Mouse (Mus musculus) thymus, postnatal 4 days (tissue): ENCODE measurements around the gene Uck2.
A peak's percentile ranks its signal among the peaks of the same experiment; 100 is the strongest.

Experiments used
- DNase-seq: peaks from one replicate; pipeline ENCODE4 v3.0.0; 2021

The Uck2 gene

DNA sequence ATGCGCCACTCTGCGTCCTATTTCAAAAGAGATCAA, at the start of gene Uck2:
TSS of gene Uck2 (minus strand) at position 1 of the 36 bp plus-strand sequence.
- DNase-seq = no peak

DNA sequence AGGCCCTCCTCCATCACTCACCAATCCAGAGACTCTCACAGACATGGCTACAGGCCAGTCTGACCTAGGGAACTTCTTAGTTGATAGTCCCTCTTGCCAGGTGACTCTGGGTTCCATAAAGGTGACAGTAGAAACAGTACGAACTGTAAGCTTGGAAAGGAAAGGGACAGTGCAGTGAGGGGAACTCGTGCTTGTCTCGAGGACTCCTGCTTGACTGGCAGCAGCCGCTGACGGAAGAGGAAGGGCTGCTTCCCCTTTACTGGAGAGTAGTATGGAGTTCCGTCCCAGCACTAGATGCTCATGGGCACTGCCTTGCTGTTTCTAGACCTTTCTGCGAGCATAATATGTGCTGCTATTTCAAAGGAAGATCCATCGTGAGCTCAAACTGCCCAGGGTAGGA, 46.0 kb upstream of the Uck2 start:
- DNase-seq = no peak

DNA sequence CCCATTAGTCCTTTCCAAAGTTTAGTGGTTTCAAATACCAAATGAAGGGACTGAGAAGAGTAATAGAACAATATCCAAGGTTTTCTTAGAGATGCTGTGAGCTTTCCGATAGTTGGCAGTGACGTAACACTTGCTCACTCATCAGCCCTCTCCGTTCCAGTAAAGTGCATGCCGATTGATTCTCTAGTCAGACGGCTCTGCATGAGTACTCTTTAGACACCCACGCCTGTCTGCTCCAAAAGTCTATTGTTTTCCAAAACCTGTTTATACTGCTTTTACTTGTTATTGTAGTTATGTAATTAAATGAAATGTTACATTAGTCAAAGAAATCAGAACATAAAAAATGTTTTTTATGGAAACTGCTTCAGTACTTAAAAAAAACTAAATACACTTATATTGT, 43.7 kb upstream of the Uck2 start:
- no peak for DNase-seq

DNA sequence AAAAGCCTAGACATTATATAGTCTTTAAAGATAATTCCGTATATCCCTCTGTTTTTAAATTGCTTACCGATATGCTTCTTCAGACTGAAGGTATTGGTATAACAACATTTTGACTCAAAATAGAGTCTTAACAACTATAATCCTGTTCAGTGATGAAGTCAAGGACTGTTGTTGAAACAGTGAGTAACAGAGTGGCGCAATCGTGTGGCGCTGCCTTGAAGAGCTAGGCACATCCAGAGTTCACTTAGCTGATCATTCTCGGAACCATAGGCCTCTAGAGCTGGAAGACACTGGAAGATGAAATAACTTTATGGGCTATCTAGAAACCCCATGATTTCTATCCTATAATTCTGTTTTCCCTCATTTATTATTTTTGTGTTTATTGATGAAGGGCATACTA, 36.6 kb upstream of the Uck2 start:
- DNase-seq = no peak

DNA sequence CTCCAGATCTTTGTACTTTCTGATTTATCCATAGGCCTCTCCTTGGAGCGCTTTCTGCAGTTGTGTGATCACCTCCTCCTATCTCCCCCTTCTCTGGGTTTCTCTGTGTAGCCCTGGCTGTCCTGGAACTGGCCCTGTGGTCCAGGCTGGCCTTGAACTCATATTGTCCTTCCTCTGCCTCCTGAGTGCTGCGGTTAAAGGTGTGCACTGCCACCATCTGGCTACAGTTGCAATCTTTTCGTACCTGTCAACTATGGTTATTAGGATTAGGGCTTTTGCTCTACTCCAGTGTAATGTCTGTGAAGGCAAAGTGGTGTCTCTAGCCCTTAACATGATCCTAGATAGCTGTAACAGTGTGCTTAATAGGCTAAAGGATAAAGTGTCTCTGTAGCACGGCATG, 28.1 kb upstream of the Uck2 start:
- no peak for DNase-seq

DNA sequence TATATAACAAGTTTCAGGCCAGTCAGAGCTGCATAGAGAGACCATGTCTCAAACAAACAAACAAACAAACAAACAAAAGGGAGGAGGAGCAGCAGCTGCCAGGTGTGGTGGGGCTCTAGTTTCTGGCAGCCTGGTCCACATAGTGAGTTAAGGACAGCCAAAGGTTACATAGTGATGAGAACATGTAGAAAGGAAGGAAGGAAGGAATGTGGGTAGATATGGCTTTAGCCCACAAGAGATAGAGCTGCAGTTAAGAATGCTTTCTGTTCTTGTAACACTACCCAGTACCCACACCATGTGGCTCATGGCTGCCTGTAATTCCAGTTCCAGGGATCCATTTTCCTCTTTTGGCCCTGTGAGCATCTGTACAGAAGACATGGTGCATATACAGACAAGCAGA, 27.2 kb upstream of the Uck2 start:
- DNase-seq = no peak

DNA sequence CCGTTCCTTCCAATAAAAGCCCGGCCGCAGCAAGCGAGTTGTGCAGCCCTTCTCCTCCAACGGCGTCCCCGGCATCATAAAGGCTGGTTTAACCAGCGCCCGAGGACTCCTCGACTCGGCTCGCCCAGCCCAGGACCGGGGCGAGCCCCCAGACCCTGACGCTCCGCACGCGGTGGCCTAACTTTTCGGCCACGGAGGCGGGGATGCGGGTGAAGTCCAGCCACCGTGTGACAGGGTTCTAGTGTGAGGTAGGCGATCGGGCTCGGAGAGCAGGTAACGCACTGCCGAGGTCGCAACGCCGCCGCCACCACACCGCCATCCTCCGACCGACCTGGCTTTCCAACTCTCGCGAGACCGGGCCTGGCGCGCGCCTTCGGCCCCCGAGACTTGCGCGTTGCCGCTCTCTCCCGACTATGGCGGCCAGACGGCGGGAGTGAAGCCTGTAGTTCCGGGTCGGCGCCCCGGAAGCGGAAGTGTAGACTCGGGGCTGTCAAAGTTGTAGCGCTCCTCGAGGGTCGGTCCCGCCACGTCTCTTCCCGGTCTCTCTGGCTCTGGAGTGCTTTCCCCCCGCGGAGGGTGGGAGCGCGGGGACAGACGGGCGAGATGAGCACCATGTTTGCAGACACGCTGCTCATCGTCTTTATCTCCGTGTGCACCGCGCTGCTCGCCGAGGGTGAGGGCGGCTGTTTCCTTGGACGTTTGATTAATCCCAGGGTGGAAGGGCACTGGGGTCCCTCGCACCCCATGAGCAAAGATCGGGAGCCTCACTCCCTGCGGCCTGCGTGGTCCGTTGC, 23.3 kb upstream of the Uck2 start, which contains the start of gene Tmco1:
TSS of gene Tmco1 (plus strand) at position 118 of the 794 bp plus-strand sequence.
- peak; percentile 99 for DNase-seq

DNA sequence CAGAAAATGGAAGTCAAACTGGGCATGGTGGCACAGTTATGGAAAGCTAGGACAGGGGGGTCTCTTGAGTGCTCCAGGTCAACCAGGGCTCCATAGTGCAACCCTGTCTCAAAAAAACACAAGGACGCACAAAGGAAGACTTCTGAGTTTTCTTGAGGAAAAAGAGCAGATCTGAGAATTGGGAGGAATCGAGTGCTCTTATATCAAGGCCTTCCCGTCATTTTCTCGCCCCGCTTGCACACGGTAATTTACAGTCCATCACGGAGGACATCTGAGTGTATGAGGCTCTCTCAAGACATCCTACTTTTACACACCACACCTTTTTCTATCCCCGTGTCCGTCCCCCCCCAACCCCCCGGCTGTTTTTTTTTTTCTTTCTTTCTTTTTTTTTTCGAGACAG, 22.6 kb upstream of the Uck2 start:
- DNase-seq = no peak

DNA sequence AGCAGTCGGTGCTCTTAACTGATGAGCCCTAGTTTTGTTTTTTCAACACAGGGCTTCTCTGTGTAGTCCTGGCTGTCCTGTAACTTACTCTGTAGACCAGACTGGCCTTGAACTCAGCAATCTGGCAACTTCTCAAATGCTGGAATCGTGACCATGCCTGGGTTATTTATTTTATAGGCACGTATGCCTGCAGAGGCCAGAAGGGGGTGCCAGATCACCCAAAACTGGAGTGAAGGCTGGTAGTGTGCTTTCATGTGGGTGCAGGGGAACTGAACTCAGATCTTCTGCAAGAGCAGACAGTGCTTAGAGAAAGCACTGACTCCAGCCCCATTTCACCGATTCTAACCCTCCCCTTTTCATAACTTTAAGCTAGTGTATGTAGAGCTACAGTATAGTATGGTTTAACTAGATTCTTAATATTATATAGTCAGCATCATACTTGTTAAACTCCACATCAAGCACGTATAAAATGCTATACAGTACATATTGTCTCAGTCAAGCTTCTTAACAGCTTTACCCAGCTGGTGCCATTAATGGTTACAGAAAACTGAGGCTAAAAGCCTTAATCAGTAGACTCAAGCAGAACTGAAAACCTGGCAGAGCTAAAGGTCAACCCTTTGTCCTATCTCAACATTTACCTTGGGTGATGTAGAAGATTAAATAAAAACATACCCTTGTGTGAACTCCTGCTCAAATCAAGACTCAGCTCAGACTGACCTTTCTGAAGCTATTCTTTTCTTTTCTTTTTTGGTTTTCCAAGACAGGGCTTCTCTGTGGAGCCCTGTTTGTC, 21.5 kb upstream of the Uck2 start:
- peak; percentile 84 for DNase-seq

DNA sequence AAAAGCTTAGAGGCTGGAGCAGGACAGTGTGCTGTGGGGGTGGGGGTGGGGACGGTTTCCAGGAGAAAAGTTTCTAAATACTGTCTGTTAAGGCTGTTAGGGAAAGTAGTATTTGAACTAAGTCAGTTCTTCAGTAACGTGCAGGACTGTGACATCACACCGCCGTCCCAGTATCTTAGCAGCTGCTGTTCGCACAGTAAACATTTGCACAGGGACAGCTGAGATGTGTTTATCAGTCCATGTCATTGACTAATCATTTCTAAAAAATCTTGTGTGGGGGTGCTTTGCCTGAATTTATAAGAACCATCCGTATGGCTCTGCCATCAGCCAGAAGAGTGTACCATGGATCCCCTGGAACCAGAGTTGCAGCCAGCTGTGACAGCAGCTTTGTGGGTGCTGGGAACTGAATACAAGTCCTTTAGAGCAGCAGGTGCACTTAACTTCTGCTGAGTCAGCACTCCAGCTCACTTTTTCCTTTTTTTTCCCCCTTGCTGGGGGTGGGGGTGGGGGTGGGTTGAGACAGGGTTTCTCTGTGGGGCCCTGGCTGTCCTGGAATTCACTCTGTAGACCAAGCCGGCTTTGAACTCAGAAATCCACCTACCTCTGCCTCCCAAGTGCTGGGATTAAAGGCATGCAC, 20.5 kb upstream of the Uck2 start:
- no peak for DNase-seq

DNA sequence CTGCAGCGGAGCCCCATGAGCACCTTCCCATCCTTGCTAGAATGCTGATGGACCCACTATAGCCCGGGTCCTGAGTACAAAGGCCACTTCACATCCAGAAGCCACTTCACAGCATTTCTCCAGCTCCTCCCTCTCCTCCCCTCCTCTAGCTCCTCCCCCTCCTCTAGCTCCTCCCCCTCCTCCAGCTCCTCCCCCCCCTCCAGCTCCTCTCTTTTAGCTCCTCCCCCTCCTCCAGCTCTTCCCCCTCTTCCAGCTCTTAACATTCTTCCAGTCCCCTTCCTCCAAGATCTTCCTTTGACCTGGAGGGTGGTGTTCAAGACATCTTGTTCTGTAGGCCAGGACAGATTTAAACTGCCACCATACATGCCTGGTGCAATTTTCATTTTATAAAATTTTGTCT, 15.0 kb upstream of the Uck2 start:
- DNase-seq = no peak

DNA sequence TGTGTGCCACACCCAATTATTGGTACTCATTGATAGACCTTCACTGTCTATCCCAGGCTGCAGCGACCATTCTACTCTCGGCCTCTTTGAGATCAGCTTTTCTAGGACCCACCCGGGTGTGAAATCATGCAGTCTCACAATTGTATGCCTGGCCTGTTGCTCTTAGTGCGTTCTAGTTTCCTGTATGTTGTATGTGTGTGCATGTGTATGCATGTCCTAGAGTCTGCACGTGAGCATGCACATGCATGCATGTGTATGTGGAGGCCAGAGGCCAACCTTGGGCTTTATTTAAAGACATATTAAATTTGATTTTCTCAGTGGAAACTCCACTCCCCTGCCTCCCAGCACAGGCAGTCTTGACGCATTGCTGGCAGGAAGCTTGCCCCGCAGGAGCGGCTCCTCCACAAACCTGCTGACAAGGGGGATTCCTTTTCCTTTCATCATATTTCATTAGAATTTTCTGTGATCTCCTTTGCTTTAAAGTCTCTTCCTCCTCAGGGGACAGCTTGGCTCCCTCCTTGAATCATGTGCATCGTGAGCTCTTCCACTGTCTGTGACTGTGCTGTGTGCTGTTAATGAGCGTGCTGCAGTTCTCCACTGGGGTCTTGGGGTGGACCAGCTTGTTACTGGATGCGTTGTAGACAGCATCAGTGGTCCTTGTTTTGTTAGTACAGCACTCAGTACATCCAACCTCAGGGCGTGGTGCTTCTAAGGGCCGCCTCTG, 10.7 kb upstream of the Uck2 start:
- DNase-seq = peak; percentile 9

DNA sequence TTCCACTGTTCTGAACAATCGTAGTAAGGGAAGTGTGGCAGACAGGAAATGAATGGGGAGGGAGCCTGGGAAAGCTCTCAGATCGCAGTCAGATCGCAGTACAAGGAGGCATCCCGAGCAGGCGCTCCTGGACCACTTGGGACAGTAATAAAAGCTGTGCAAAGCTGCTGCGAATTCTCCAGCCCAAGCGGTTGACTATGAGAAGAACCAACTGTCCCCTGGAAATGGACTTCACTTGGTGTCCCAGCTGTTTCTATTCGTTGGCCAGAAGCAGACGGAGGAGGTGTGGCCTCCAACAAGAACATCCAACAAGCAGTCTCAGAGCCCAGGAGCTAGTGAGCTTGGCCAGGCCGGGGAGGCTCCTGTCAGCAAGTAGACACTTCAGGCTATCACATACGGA, 7.3 kb upstream of the Uck2 start:
- no peak for DNase-seq

DNA sequence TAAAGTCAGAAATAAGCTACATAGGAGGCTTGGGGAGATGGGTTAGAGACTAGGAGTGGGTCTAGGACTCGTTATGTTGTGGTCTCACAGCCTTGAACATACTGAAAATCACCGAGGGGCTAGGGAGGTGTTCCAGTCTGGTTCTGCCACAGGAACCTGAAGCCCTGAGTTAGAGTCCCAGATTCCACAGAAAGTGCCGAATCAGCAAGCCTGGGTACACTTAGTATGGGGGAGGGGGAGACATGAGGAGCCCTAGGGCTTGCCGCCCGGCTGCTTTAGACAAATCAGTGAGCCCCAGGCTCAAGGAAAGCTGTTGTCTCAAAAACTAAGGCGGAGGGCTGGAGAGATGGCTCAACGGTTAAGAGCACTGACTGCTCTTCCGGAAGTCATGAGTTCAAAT, 6.5 kb upstream of the Uck2 start:
- DNase-seq = no peak

DNA sequence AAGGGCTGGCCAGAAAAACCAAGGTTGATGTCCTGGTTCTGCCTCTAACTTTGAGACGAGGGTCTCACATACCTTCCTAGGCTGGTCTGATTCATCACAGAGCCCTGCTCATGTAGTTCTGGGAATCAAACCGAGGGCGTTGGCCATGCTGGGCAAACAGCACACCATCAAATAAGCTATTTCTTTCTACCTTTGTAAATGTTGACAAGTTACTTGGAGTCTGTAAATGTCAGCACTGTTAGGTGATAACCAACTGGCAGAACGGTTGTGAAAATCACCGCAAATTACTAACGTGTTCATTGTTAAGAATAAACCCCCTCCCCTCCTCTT, 5.1 kb upstream of the Uck2 start:
- DNase-seq = no peak

DNA sequence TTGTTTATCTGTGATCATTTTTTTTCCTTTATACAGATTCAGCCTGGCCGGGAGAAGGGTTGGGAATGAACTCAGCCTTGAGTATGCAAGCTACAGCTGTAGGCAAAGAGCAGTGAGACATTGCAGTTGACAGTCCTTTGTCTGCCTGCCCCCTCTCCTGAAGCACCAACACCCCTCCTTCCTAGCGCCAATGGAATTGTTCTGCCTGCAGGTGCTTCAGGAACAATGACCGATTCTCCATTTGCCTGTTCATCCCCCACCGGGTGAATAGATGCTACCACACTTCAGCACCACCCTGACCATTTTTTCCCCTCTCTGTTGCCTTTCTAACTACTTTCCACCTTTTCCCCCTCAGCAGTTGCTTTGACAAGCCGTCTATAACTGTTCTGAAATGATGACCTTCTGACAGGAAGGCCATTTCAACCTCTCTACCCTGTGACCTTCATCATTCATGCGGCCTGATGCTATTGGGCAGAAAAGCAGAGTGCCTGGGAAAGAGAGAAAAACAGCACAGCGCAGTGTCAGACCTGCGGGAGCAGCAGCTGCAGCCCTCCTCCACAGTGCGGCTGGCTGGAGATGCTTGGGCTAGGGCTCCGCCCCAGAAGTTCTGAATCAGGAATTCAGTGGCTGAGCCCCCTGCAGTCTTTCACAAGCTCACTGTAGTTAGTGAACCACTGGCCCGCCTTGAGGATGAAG, 4.6 kb upstream of the Uck2 start:
- peak; percentile 53 for DNase-seq

DNA sequence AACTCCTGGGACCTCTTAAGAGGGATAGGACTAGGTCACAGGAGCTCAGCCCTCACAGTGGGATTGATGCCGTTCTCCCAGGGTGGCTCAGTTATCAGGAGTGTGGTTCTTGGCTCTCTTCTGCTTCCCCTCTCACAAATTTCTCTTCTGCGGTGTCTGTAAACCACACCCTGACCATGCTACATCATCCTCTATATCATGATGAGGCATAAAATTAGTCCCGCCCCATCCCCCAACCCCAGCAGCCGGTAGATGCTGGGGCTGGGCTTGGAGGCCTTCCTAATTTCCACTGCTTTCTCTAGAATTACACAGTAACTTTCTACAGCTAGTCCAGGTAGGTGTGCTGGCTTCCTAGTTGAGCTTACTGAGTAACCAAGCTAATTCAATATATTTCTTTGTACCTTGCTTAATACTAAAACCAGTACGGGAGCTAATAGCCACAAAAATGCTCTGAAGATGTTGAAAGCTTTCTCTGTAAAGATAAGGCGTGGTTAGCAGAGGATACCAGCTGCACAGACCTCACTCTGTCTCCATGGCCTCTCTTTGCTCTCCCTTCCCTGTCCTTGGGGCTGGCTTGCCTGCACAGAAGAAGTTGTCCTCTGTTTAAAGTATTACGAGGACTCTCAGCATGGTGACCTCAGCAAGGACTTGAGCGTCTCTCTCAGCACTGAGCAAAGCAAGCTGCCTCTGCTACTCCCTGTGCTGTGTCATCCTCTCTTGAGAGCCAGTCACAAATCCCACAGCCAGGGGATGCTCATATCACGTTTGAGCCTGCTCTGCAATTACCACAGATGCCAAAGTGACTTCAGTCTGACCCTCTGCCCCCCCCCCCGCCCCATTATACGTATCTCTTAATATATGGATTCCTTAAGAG, 3.8 kb upstream of the Uck2 start:
- peak; percentile 30 for DNase-seq

DNA sequence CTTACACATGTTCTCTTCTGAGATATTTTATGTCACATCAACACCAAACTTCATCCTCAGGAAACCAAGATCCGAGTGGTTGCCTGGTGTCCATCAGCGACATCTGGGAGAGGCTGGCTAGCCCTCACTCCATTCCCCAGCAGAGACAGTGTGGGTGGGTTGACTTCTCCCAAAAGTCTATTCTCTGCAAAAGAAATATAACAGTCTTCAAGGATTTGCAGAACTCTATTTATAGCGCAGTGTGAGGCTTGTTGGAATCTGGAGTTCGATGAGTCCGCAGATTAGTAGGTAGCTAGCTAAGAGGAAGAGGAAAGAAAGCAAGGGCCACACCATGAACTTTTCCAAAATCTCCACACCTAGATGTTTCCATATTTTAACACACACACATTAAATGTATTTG, 2.0 kb upstream of the Uck2 start:
- no peak for DNase-seq

DNA sequence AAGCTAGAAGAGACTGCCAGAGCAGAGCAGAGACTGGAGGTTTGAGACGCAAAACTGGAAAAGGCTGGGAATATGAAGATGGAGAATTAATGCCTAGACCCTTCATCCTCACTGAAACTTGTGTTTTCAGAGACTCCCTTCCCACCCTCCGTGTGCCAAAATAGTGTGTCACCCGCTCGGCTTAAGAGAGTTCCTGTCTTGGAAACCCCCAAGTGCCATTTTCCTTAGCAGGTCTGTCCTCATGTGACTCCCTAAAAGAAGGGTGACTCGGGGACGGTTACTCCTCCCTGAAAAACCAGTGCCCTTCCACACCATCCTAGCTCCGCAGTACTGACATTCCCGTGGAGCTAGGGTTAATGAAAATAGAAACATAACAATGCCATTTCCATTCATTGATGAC, 236 bp upstream of the Uck2 start:
- no peak for DNase-seq

DNA sequence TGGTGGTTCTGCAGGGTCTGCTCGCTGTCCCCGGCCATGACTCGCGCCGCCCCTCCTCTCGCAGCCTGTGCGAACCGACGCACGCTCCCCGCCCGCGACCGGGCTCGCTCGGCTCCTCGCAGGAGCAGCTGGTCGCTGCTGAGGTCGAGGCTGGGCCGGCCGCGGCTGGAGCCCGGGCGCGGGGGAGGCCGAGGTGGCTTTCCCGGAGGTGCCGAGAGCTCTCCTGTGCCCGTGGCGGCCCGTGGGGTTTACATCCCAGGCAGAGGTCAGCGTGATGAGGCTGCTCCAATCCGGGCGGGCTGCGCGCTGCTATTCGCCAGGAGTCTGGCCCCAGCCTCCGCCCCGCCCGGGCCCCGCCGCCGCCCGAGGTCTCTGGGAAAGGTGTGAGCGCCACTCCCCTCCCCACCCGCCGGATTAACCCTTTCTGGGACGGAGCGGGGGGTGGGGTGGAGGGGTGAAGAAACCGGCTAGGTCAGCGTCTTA, 242 bp downstream of the Uck2 start:
- peak; percentile 87 for DNase-seq

DNA sequence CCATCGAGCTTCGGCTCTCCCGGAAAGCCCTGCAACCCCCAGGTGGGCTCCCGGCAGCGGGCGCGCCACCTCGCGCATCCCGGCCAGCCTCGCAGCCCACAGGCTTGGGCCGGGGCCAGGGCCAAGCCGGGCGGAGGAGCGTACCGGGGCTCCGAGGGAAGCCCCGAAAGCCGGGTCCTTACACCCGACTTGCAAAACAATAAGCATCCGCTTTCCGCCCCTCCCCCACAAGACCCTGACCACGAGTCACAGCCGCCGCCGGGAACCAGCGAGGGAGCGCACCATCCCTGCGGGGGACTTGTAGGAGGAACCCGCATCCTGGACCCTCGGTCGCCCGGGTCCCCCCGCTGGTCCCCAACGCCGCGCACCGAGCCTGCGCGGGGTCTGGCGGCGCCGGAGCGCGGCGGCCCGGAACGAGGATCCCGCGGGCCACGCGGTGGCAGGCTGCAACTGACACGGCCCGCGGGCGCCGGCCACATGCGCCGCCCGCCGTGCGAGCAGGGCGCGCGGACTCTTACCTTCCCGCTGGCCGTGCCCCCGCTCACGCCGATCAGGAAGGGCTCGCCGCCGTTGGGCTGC, 773 bp downstream of the Uck2 start:
- DNase-seq = peak; percentile 92
